Mouse (Mus musculus): ENCODE data around the gene Samd13.

The Samd13 gene

DNA sequence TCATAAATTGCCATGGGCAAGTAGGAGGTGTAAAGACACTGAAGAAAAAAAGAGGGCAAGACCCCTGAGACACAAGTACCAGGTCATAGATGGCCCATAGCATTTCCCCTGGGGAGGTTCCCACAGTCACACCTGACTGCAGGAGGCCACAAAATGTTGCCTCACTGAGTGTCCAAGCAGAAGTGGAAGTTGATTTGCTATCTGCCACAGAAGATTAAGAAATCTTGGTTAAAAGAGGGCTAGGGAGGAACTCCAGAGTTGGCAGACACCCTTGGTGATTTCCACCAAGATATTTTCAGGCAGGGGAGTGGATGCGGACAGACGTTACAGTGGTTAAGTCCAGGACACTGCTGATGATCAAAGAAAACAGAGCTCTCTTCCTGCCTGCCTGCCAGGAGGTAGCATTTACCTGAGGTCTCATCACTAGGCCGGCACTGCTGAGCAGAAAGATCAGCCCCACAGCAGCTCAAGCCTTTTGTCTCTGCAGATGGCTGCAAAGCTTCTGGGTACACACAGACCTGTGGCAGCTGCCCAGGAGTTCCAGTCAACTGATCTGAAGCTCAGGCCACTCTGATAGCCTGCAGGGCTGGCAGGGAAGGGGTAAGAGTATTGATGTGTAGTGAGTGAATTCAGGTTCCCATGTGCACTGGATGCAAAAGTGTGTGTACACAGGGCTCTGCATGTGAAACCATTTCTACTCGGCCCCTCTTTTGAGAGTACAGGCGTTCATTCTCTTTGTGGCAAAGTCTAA is 68.7 kb downstream of the Samd13 start:
- DNase-seq (ENCODE audit: low read depth, low spot score) = no peak

GRCm38 (mm10) chr3:146615496-146615895 is 69.9 kb downstream of the Samd13 start, which contains the start of gene Dnase2b:
Dnase2b (minus strand) TSS chr3:146615596.
- no peak for DNase-seq (ENCODE audit: low read depth, low spot score)

- DNase-seq (ENCODE audit: low read depth, low spot score) = no peak
Observed at GRCm38 (mm10) chr3:146611821-146612220, 73.6 kb downstream of the Samd13 start.

GRCm38 (mm10) chr3:146611261-146611660 is 74.1 kb downstream of the Samd13 start:
- DNase-seq (ENCODE audit: low read depth, low spot score) = no peak

DNA sequence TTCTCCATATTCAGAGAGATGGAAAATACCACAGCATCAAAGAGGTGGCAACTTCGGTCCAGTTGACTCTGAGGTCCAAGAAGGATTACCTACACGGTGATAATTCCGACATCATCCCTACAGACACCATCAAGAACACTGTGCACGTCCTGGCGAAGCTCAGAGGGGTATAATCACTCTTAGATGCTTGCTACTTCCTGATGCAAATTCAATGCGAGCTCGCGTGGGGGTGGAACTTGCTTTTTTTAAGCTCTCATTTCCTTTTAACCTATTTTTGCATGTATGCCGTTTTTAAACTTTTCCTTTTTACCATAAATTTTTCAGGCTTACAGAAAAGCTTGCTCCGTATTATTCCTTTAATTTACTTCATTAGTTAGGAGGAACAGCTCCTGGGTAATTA is 75.1 kb downstream of the Samd13 start:
- DNase-seq (ENCODE audit: low read depth, low spot score) = peak; percentile 4

DNA sequence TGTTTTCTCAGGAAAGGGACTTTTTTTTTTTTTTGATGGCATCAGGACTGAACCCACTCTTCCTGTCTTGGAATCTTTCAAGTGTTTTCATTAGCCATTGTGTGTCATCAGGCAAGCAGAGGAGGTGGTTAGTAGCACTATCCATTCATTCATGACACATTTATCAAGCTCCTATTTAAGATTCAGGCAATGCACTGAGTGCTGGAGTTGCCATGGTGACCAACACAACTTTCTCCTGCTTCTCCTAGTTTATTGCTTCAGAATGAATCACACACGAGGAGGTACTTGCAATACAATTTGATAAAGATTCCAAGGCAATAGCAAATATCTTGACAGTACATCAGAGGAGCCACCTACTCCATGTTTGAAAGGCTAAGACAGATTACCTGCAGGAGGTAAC is 78.0 kb downstream of the Samd13 start:
- no peak for DNase-seq (ENCODE audit: low read depth, low spot score)

- DNase-seq (ENCODE audit: low read depth, low spot score) = no peak
Observed at GRCm38 (mm10) chr3:146604647-146605046, 80.7 kb downstream of the Samd13 start.

GRCm38 (mm10) chr3:146602531-146602930 is 82.9 kb downstream of the Samd13 start:
- no peak for DNase-seq (ENCODE audit: low read depth, low spot score)

DNA sequence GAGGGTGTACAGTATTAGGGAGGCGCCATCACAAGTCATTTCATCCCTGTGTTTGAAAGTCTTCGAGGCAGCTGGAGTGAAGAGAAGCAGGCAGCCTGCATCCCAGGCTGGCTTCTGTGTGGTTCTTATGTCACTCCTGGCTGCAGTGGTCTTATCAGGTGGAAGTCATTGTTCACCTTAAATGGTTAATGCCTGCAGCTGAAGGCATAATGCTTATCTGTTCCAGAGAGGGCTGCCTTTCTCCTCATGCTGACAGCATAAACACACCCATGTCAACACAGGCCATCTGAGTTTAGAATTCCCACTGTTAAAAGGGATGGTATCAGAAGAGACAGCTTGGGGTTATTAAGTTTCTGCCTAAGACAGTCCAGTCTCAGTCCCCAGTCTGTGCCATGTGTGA is 84.2 kb downstream of the Samd13 start:
- DNase-seq (ENCODE audit: low read depth, low spot score) = no peak

DNA sequence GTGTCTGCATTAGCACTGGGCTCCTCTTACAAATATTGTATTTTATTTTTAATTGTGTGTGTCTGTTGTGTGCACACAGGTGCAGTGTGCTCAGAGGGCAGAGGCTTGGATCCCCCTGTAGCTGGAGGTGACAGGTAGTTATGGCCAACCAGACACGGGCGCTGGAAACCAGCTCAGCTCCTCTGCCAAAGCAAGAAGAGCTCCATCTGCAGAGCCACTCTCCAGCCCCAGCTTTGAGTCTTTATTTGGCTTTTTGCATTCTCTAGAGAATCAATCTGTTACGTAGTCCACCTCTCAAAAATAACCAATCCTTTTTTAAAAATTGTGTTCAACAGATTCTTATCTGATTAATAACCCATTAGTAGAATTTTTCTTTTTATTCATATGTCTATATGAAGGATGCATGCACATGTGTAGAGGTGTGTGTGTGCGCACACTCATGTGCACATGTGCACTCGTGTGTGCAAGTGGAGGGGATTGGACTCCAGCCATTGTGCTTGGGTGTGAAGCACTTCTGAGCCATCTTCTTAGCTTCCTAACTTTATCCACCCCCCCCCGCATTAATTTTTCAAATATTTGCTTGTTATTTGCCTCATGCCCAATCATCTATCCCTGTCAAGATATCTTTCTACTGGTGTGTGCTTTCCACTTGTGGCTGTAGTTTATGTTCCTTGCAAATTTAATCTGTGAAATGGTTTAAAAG is 86.0 kb downstream of the Samd13 start:
- DNase-seq (ENCODE audit: low read depth, low spot score) = no peak

- no peak for DNase-seq (ENCODE audit: low read depth, low spot score)
Observed at GRCm38 (mm10) chr3:146598411-146598810, 87.0 kb downstream of the Samd13 start.

- DNase-seq (ENCODE audit: low read depth, low spot score) = no peak
Observed at GRCm38 (mm10) chr3:146596864-146597263, 88.5 kb downstream of the Samd13 start.

DNA sequence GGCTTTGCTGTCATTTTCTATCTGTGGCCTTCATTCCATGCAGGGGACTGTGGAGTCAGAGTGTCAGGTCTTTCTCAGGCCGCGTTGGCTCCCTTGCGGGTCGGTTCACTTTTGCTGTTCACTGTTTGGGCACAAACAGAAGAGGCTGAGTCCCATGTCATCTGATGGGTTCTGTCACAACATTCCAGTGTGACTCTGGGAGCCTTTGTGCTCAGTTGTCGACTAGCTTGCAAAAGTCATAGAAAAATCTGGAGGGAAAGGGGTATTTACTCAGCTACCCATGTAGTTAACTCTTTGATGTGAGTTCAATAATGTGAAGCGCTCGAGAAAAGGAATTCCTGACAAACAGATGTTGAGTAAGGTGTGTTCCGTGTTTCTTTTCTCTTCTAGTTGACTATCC is 89.0 kb downstream of the Samd13 start:
- no peak for DNase-seq (ENCODE audit: low read depth, low spot score)

DNA sequence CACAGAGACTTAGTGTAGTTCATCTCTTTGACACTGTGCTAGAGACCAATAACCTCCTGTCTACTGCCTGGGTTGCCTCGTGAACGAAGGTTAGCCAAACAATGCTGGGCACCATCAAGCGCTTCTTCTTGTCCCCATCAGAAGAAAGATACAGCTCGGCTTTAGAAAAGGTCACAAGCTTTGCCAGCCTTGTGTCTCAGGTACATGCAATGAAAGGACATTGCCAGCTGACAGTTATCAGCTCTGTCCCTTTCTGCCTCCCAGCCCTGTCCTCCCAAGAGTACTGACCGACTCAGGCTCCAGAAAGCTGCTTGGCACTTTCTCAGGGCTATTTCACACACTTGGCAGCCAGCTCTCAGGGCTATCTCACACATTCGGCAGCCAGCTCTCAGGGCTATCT is 90.0 kb downstream of the Samd13 start:
- DNase-seq (ENCODE audit: low read depth, low spot score) = no peak
